Mouse (Mus musculus) ES-Bruce4 (cell line): ENCODE results near the gene Tial1. TPM values are rescaled to one million over a fixed set of nuclear protein-coding genes. Genes with fewer than 3 reads are reported as not detected.

ENCODE experiments used
- H3K27ac ChIP-seq: 2 replicates; pipeline ENCODE4 v1.5.1; 2012; ENCODE audit warnings: low read length, inconsistent platforms; ENCODE audit not compliant: insufficient read depth
- H3K27me3 ChIP-seq: 2 replicates; pipeline ENCODE4 v1.6.1; 2012; ENCODE audit warnings: mild to moderate bottlenecking, low read length, inconsistent platforms; ENCODE audit not compliant: control insufficient read depth, poor library complexity, insufficient read depth, severe bottlenecking
- H3K36me3 ChIP-seq: 2 replicates; pipeline ENCODE4 v1.6.1; 2012; ENCODE audit warnings: inconsistent platforms, mild to moderate bottlenecking, low read length, moderate library complexity; ENCODE audit not compliant: control insufficient read depth, poor library complexity, insufficient read depth, severe bottlenecking
- H3K4me1 ChIP-seq: one replicate; pipeline ENCODE4 v1.8.1; 2011; ENCODE audit warnings: low read length; ENCODE audit not compliant: control insufficient read depth, insufficient read depth
- H3K4me3 ChIP-seq: 2 replicates; pipeline ENCODE4 v1.5.1; 2011; ENCODE audit warnings: low read depth, mild to moderate bottlenecking, low read length
- H3K9ac ChIP-seq: 2 replicates; pipeline ENCODE4 v1.6.1; 2012; ENCODE audit warnings: low read depth, mild to moderate bottlenecking, inconsistent platforms; ENCODE audit not compliant: poor library complexity, severe bottlenecking
- H3K9me3 ChIP-seq: replicated peaks from 2 replicates; pipeline ENCODE4 v1.6.1; 2012; ENCODE audit warnings: mild to moderate bottlenecking, low read length, inconsistent platforms; ENCODE audit not compliant: control insufficient read depth, poor library complexity, insufficient read depth, severe bottlenecking
- CTCF ChIP-seq: IDR thresholded peaks from one replicate; pipeline ENCODE4 v1.8.1; 2011; ENCODE audit warnings: low read depth, low read length
- EP300 ChIP-seq: IDR thresholded peaks from 2 replicates; pipeline ENCODE4 v1.6.1; 2011; ENCODE audit warnings: low read depth, low read length; ENCODE audit not compliant: insufficient read depth
- POLR2A ChIP-seq: IDR thresholded peaks from one replicate; pipeline ENCODE4 v1.8.1; 2011; ENCODE audit warnings: low read length; ENCODE audit not compliant: insufficient read depth
- polyA plus RNA-seq: library from polyadenylated mRNA; stranded (reverse); fragments of >200 nt; gene quantifications from 2 replicates; pipeline ENCODE4 v1.2.4, GENCODE M21; 2011; ENCODE audit warnings: low read depth; ENCODE audit not compliant: missing spikeins, insufficient read depth, insufficient read length

The Tial1 gene
- polyA plus RNA-seq, 1 experiment = 152 TPM

DNA sequence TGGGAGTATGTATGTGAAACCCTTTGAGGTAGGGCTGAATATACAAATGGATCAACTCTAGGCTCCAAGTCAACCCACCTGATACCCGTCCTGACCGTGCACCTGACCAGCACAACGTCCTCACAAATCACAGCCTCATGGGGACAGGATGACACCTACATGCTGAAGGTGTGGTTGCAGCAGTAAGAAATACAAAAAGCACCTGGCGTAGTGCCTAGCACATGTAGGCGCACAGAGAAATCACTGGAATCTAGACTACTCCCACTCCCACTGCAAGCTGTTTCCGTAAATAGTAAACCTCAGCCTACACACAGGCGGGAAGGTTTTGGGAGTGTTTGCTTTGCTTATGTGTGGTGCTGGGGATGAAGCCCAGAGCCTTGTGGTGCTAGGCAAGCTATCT lies 39.8 kb downstream of the Tial1 start:
- TF ChIP-seq EP300 (no peak), POLR2A (no peak), CTCF (no peak)
- Histone ChIP-seq H3K27me3 (peaks cover 14% of the 10 kb centered on the region), H3K9me3 (no peaks in the 10 kb centered on the region)

DNA sequence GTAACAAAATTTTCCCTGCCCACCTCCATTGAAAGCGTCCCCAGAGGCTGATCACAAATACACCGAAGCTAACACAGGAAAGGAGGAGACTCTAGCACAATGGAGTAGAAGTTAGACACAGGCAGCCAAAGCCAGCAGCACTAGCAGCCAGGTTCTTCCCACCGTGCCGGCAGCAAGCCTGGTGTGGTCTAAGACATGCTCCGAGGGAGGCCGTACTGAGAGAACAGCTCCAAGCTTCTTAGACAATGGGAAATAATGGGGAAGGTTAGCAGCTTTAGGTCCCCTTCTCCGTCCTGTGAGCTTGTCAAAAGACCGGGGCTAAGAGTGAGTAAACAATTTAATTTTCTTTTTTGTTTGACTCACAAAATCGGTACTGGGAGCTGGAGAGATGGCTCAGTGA lies 41.8 kb downstream of the Tial1 start:
- no peaks in the 10 kb centered on the region for H3K36me3 ChIP-seq
- peaks cover 14% of the 10 kb centered on the region for H3K27me3 ChIP-seq
- no peak overlapping the region for H3K9ac ChIP-seq
- no peak overlapping the region for H3K4me3 ChIP-seq
- no peaks in the 10 kb centered on the region for H3K9me3 ChIP-seq
- no peaks in the 10 kb centered on the region for H3K4me1 ChIP-seq
- H3K27ac ChIP-seq = no peak overlapping the region
- TF ChIP-seq POLR2A = no peak
- TF ChIP-seq EP300 = no peak
- no peak for TF ChIP-seq CTCF

More for the DNA sequence above, 39.8 kb downstream of the Tial1 start:
- Histone ChIP-seq H3K36me3 (no peaks in the 10 kb centered on the region), H3K4me3 (no peak overlapping the region), H3K27ac (no peak overlapping the region), H3K9ac (no peak overlapping the region), H3K4me1 (no peaks in the 10 kb centered on the region)

DNA sequence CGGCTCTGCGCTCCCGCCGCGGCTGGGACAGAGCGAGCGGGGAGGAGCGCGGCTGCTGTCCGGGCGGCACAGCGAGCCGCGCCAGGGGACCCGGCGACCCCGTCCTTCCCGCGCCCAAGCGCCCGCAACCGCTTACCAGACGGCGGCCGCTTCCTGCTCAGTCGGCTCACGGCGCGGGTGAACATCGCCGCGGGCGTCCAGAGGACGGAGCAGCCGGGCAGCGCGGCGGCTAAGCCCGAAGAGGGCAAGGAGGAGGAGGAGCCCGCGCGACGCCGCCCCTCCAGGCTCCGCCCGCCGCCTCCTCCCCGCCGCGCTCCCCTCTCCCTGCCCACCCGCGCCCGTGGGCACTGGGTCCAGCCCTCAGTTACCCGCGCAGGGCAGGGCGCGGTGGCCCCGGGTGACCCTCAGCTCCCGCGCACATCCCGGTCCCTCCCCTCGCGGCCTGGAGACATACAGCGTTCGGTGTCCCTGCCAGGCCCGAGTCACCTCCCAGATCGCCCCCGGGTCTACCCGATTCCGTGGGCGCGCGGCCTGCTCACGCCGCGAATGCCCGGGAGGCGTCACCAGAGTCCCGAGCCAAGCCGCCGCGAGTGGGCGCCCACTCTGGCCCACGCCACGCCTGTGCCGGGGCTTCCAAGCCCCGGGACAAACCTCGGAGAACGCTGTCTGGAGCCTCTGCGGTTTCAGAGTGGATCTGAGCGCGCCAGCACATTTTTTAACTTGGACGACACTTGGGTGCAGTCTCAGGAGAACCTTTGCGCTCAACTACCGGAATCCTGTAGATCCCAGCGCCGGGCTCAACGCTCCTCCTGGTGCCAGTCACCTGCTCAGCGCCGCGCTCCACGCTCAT lies 43.4 kb downstream of the Tial1 start, which contains the start of gene Rgs10:
Gene Rgs10, minus strand, starts transcription at position 829 of the 850 bp plus-strand sequence.
- Histone ChIP-seq H3K9me3 (no peaks in the 10 kb centered on the region), H3K27me3 (peaks cover 14% of the 10 kb centered on the region), H3K27ac (no peak within 1 kb of the TSS), H3K36me3 (no peaks in the 10 kb centered on the region), H3K4me1 (no peaks in the 10 kb centered on the region), H3K4me3 (peak within 1 kb of the TSS; percentile 81), H3K9ac (peak within 1 kb of the TSS; percentile 78)
- TF ChIP-seq EP300 = no peak
- no peak for TF ChIP-seq CTCF
- no peak for TF ChIP-seq POLR2A

DNA sequence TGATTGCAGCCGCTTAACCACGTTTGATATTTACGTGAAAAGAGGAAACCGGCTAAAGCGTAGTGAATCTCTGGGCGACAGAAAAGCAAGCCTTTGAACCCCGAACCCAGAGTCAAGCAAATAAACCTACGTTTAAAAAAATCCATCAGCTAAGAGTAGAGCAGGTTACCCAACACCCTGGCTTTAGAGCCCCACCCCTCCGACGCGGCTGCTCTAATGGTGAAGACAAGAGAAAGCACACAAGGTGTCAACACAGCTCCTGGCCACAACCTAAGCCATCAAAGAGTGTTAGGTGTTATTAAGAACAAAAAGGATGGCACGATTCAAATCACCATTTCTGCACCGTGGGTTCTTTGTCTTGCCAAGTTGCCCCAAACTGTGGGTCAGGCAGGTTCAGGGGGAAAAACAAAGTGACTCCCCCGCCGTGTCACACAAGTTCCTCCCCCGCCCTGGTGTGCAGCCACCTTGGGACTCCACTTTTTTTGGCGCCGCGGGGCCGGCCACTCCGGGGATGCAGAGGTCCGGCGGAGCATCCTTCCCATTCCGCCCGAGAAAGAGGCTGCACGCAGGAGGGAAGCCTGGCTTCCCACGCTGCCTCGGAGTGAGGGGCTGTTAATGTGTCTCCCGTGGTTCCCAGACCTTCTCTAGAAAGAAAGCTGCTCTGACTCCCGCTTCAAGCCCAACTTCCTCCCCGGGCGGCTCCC lies 44.1 kb downstream of the Tial1 start:
- Histone ChIP-seq H3K9ac (peak overlapping the region; percentile 78), H3K4me1 (no peaks in the 10 kb centered on the region), H3K4me3 (peak overlapping the region; percentile 81), H3K36me3 (no peaks in the 10 kb centered on the region), H3K9me3 (no peaks in the 10 kb centered on the region), H3K27ac (no peak overlapping the region), H3K27me3 (peaks cover 14% of the 10 kb centered on the region)
- TF ChIP-seq CTCF = no peak
- no peak for TF ChIP-seq EP300
- TF ChIP-seq POLR2A = no peak

DNA sequence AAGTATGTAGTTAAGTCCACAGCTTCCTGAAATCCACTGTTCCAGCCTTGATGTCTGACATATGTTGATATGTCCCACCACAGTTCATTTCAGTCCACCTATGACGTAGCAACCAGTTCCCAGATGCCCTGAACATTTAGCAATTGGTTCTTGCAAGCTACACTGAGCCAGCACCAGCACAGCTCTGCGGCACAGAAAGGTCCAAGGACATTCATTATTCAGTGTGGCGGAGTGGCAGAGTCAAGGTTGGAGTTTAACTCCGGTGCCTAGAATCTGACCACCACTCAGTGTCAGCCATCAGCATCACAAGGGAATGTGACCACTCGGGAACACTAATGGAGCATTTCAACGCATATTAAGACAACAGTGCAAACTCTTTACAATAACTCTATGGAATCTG lies 44.9 kb downstream of the Tial1 start:
- H3K36me3 ChIP-seq = no peaks in the 10 kb centered on the region
- H3K27ac ChIP-seq = no peak overlapping the region
- H3K4me3 ChIP-seq = no peak overlapping the region
- H3K27me3 ChIP-seq = peaks cover 14% of the 10 kb centered on the region
- no peak overlapping the region for H3K9ac ChIP-seq
- no peak for TF ChIP-seq EP300
- TF ChIP-seq CTCF = no peak
- H3K4me1 ChIP-seq = no peaks in the 10 kb centered on the region
- H3K9me3 ChIP-seq = no peaks in the 10 kb centered on the region

DNA sequence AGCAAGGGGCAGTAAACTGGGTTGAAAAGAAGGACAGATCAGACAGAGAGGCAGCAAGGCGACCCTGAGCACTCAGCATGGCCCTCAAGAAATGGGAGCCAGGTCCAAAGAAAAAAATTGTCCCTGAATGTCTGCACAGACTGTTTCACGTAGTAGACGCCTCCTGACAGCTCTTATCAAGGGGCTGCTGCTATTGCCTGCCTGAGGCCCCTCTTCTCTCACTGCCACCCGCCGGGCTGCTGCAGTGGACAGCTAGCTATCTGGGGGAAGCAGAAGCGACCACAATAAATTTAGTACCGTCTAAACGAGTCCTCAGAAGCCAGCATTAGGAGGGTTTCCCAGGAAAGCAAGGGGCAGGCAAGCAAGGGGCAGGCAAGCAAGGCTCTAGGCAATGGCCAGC lies 47.1 kb downstream of the Tial1 start:
- Histone ChIP-seq H3K27me3 (peaks cover 14% of the 10 kb centered on the region), H3K4me1 (no peaks in the 10 kb centered on the region), H3K4me3 (no peak overlapping the region), H3K27ac (no peak overlapping the region), H3K9ac (no peak overlapping the region), H3K36me3 (no peaks in the 10 kb centered on the region), H3K9me3 (no peaks in the 10 kb centered on the region)
- no peak for TF ChIP-seq EP300
- no peak for TF ChIP-seq POLR2A
- no peak for TF ChIP-seq CTCF
